Mouse (Mus musculus) gastrocnemius, postnatal 4 days (tissue): Measurements from ENCODE around the gene Rnf5. TPM values are rescaled to one million over a fixed set of nuclear protein-coding genes. Genes with fewer than 3 reads are reported as not detected.

Experiments
- DNase-seq, 2 experiments: peaks; one replicate each; pipeline ENCODE4 v3.0.0; 2021 to 2022; ENCODE audit warnings: low spot score in 2 of 2, mixed read lengths in 2 of 2
- total RNA-seq, 2 experiments: library from RNA; stranded (reverse); gene quantifications; 2 replicates each; pipeline ENCODE4 v1.2.3; 2021

The Rnf5 gene
- total RNA-seq, 2 experiments from 2014 or later = 23.8 to 24.1 TPM

GRCm38 (mm10) chr17:34606186-34607039 lies 2.9 kb upstream of the Rnf5 start:
- DNase-seq = no peak

GRCm38 (mm10) chr17:34605609-34606008 lies 2.1 kb upstream of the Rnf5 start:
- DNase-seq = peak; percentile 95 to 97

GRCm38 (mm10) chr17:34604511-34605237 lies 1.2 kb upstream of the Rnf5 start:
- DNase-seq = no peak

- peak; percentile 97 to 99 for DNase-seq
Measured at GRCm38 (mm10) chr17:34604061-34604508, 595 bp upstream of the Rnf5 start, which contains the start of gene Agpat1. Agpat1 (plus strand) TSS chr17:34604262.

- no peak for DNase-seq
Measured at GRCm38 (mm10) chr17:34601796-34602195, 1.7 kb downstream of the Rnf5 start.

GRCm38 (mm10) chr17:34599891-34600290 lies 3.6 kb downstream of the Rnf5 start:
- no peak for DNase-seq

- no peak for DNase-seq
Measured at GRCm38 (mm10) chr17:34597566-34598095, 5.9 kb downstream of the Rnf5 start, which contains the start of gene Ager. Ager (plus strand) TSS chr17:34597862.

- no peak for DNase-seq
Measured at GRCm38 (mm10) chr17:34596098-34596497, 7.4 kb downstream of the Rnf5 start.

GRCm38 (mm10) chr17:34593752-34594525 lies 9.6 kb downstream of the Rnf5 start:
- peak in 1 of 2 experiments; percentile 55 for DNase-seq

- DNase-seq = peak in 1 of 2 experiments; percentile 44
Measured at GRCm38 (mm10) chr17:34592581-34593549, 10.6 kb downstream of the Rnf5 start.

- peak; percentile 89 to 94 for DNase-seq
Measured at GRCm38 (mm10) chr17:34591994-34592375, 11.5 kb downstream of the Rnf5 start.

- peak in 1 of 2 experiments; percentile 35 for DNase-seq
Measured at GRCm38 (mm10) chr17:34591029-34591993, 12.2 kb downstream of the Rnf5 start, which contains the start of gene Pbx2. Pbx2 (plus strand) TSS chr17:34591266.

GRCm38 (mm10) chr17:34590154-34590987 lies 13.1 kb downstream of the Rnf5 start:
- DNase-seq = no peak

- DNase-seq = peak in 1 of 2 experiments; percentile 67
Measured at GRCm38 (mm10) chr17:34589681-34590101, 13.8 kb downstream of the Rnf5 start, which contains the start of gene Gpsm3. Gpsm3 (plus strand) TSS chr17:34589806.

GRCm38 (mm10) chr17:34589206-34589605 lies 14.3 kb downstream of the Rnf5 start:
- DNase-seq = no peak

GRCm38 (mm10) chr17:34588767-34589166 lies 14.7 kb downstream of the Rnf5 start:
- no peak for DNase-seq

GRCm38 (mm10) chr17:34587814-34588213 lies 15.7 kb downstream of the Rnf5 start:
- DNase-seq = no peak
